Mouse (Mus musculus) embryonic facial prominence, embryonic 10.5 days (tissue): ENCODE measurements around the gene Ndufa4l2. TPM values are rescaled to one million over a fixed set of nuclear protein-coding genes. Genes with fewer than 3 reads are reported as not detected.

Source experiments
- DNase-seq: peaks from one replicate; pipeline ENCODE4 v3.0.0-alpha.2; 2017; ENCODE audit warnings: low spot score
- H3K27ac ChIP-seq: fragments of 300-500 bp; sonication (generic); replicated peaks from 2 replicates; pipeline ENCODE4 v1.5.1; 2016; ENCODE audit warnings: mild to moderate bottlenecking
- H3K27me3 ChIP-seq: fragments of 300-500 bp; sonication (generic); replicated peaks from 2 replicates; pipeline ENCODE4 v1.6.1; 2016; ENCODE audit warnings: low read depth, mild to moderate bottlenecking; ENCODE audit not compliant: poor library complexity, severe bottlenecking
- H3K36me3 ChIP-seq: fragments of 300-500 bp; sonication (generic); replicated peaks from 2 replicates; pipeline ENCODE4 v1.6.1; 2016; ENCODE audit warnings: mild to moderate bottlenecking, moderate library complexity
- H3K4me1 ChIP-seq: fragments of 300-500 bp; sonication (generic); 2 replicates; pipeline ENCODE4 v1.6.1; 2016
- H3K4me3 ChIP-seq: fragments of 300-500 bp; sonication (generic); 2 replicates; pipeline ENCODE4 v1.5.1; 2016; ENCODE audit warnings: mild to moderate bottlenecking, moderate library complexity
- H3K9me3 ChIP-seq: fragments of 300-500 bp; sonication (generic); 2 replicates; pipeline ENCODE4 v1.6.1; 2016; ENCODE audit warnings: mild to moderate bottlenecking
- WGBS: fragments of 180-500 bp; shearing (Covaris S2); methylation state at CpG from one replicate; pipeline ENCODE4 v1.1.7; 2016; 5-methylcytosine and 5-hydroxymethylcytosine counted together
- polyA plus RNA-seq: library from polyadenylated mRNA; unstranded; fragments of >200 nt; fragmentation: Nextera tagmentation; extraction: Ambion mirVana; gene quantifications from 2 replicates; pipeline ENCODE4 v1.2.1, GENCODE M21; 2016

The Ndufa4l2 gene
- polyA plus RNA-seq, 1 experiment from 2014 or later, result 2.2 TPM

- peak; percentile 68 for DNase-seq
- H3K4me3 ChIP-seq, result no peak overlapping the region
- 15% methylated on average over 8 of the region's 8 CpGs for WGBS
- H3K4me1 ChIP-seq, result peaks cover 47% of the 10 kb centered on the region
- no peaks in the 10 kb centered on the region for H3K9me3 ChIP-seq
- H3K36me3 ChIP-seq, result peaks cover 36% of the 10 kb centered on the region
- peaks cover 64% of the 10 kb centered on the region for H3K27me3 ChIP-seq
- no peak overlapping the region for H3K27ac ChIP-seq
Observed at GRCm38 (mm10) chr10:127536586-127537314, 22.0 kb downstream of the Ndufa4l2 start.

GRCm38 (mm10) chr10:127537854-127538583 is 23.3 kb downstream of the Ndufa4l2 start:
- 24% methylated on average over 7 of the region's 7 CpGs for WGBS
- DNase-seq, result peak; percentile 82
- Histone ChIP-seq H3K27ac (no peak overlapping the region), H3K4me1 (peaks cover 37% of the 10 kb centered on the region), H3K9me3 (no peaks in the 10 kb centered on the region), H3K27me3 (peaks cover 52% of the 10 kb centered on the region), H3K4me3 (no peak overlapping the region), H3K36me3 (peaks cover 49% of the 10 kb centered on the region)

GRCm38 (mm10) chr10:127541510-127541909 is 26.7 kb downstream of the Ndufa4l2 start:
- Histone ChIP-seq H3K4me3 (no peak overlapping the region), H3K36me3 (peaks cover 84% of the 10 kb centered on the region), H3K27me3 (peaks cover 17% of the 10 kb centered on the region), H3K4me1 (peaks cover 12% of the 10 kb centered on the region), H3K27ac (no peak overlapping the region), H3K9me3 (no peaks in the 10 kb centered on the region)
- WGBS, result 92% methylated on average over 8 of the region's 8 CpGs
- DNase-seq, result no peak

- H3K36me3 ChIP-seq, result peaks cover 90% of the 10 kb centered on the region
- H3K4me1 ChIP-seq, result peaks cover 7% of the 10 kb centered on the region; the same call in 1 of the 2 replicates
- no peak for DNase-seq
- peaks cover 11% of the 10 kb centered on the region for H3K27me3 ChIP-seq
- H3K9me3 ChIP-seq, result no peaks in the 10 kb centered on the region
- no peak overlapping the region for H3K4me3 ChIP-seq
- WGBS, result 80% methylated on average over 13 of the region's 13 CpGs
- H3K27ac ChIP-seq, result no peak overlapping the region
Observed at GRCm38 (mm10) chr10:127542084-127542483, 27.3 kb downstream of the Ndufa4l2 start.

GRCm38 (mm10) chr10:127542720-127543119 is 28.0 kb downstream of the Ndufa4l2 start:
- Histone ChIP-seq H3K4me1 (peaks cover 4% of the 10 kb centered on the region; the same call in 1 of the 2 replicates), H3K27ac (no peak overlapping the region), H3K36me3 (peaks cover 96% of the 10 kb centered on the region), H3K27me3 (peaks cover 6% of the 10 kb centered on the region; the same call in 1 of the 2 replicates), H3K9me3 (no peaks in the 10 kb centered on the region), H3K4me3 (no peak overlapping the region)
- DNase-seq, result no peak
- 57% methylated on average over 6 of the region's 6 CpGs for WGBS

- Histone ChIP-seq H3K9me3 (no peaks in the 10 kb centered on the region), H3K27ac (no peak overlapping the region), H3K27me3 (0 out of 2 replicates have a peak, but pooled peaks cover 5% of the 10 kb centered on the region), H3K4me1 (peaks cover 3% of the 10 kb centered on the region; the same call in 1 of the 2 replicates), H3K4me3 (no peak overlapping the region), H3K36me3 (peaks cover 100% of the 10 kb centered on the region)
- DNase-seq, result no peak
- 86% methylated on average over 3 of the region's 3 CpGs for WGBS
Observed at GRCm38 (mm10) chr10:127543916-127544315, 29.1 kb downstream of the Ndufa4l2 start.

GRCm38 (mm10) chr10:127544375-127544774 is 29.6 kb downstream of the Ndufa4l2 start:
- no peak for DNase-seq
- H3K27me3 ChIP-seq, result 0 out of 2 replicates have a peak, but pooled peaks cover 5% of the 10 kb centered on the region
- WGBS, result 95% methylated on average over 20 of the region's 20 CpGs
- H3K36me3 ChIP-seq, result peaks cover 100% of the 10 kb centered on the region
- H3K27ac ChIP-seq, result no peak overlapping the region
- peaks cover 3% of the 10 kb centered on the region; the same call in 1 of the 2 replicates for H3K4me1 ChIP-seq
- no peak overlapping the region for H3K4me3 ChIP-seq
- H3K9me3 ChIP-seq, result no peaks in the 10 kb centered on the region

- no peak for DNase-seq
Observed at GRCm38 (mm10) chr10:127546505-127546904, 31.7 kb downstream of the Ndufa4l2 start.

GRCm38 (mm10) chr10:127548236-127548635 is 33.5 kb downstream of the Ndufa4l2 start:
- 96% methylated on average over 15 of the region's 15 CpGs for WGBS
- peaks cover 100% of the 10 kb centered on the region for H3K36me3 ChIP-seq

More at GRCm38 (mm10) chr10:127546505-127546904, 31.7 kb downstream of the Ndufa4l2 start:
- H3K36me3 ChIP-seq, result peaks cover 100% of the 10 kb centered on the region
- peaks cover 3% of the 10 kb centered on the region; the same call in 1 of the 2 replicates for H3K4me1 ChIP-seq
- 89% methylated on average over 7 of the region's 7 CpGs for WGBS
- no peak overlapping the region for H3K4me3 ChIP-seq
- no peak overlapping the region for H3K27ac ChIP-seq
- H3K27me3 ChIP-seq, result no peaks in the 10 kb centered on the region
- no peaks in the 10 kb centered on the region for H3K9me3 ChIP-seq

GRCm38 (mm10) chr10:127549892-127550291 is 35.1 kb downstream of the Ndufa4l2 start:
- Histone ChIP-seq H3K4me3 (no peak overlapping the region), H3K27ac (no peak overlapping the region), H3K9me3 (no peaks in the 10 kb centered on the region), H3K27me3 (no peaks in the 10 kb centered on the region), H3K36me3 (peaks cover 100% of the 10 kb centered on the region), H3K4me1 (no peaks in the 10 kb centered on the region)
- no peak for DNase-seq
- WGBS, result 91% methylated on average over 17 of the region's 17 CpGs

More at GRCm38 (mm10) chr10:127548236-127548635, 33.5 kb downstream of the Ndufa4l2 start:
- H3K4me3 ChIP-seq, result no peak overlapping the region
- no peak for DNase-seq
- H3K27ac ChIP-seq, result no peak overlapping the region
- no peaks in the 10 kb centered on the region for H3K4me1 ChIP-seq
- H3K9me3 ChIP-seq, result no peaks in the 10 kb centered on the region
- no peaks in the 10 kb centered on the region for H3K27me3 ChIP-seq

- 76% methylated on average over 18 of the region's 18 CpGs for WGBS
- Histone ChIP-seq H3K4me1 (no peaks in the 10 kb centered on the region), H3K27ac (no peak overlapping the region), H3K36me3 (peaks cover 100% of the 10 kb centered on the region), H3K27me3 (no peaks in the 10 kb centered on the region), H3K9me3 (no peaks in the 10 kb centered on the region), H3K4me3 (0 out of 2 replicates have a peak overlapping the region, but pooled peaks have one; percentile 8)
- peak; percentile 54 for DNase-seq
Observed at GRCm38 (mm10) chr10:127555703-127556102, 40.9 kb downstream of the Ndufa4l2 start.

- 90% methylated on average over 13 of the region's 13 CpGs for WGBS
- Histone ChIP-seq H3K27ac (no peak overlapping the region), H3K9me3 (no peaks in the 10 kb centered on the region), H3K4me3 (no peak overlapping the region), H3K27me3 (no peaks in the 10 kb centered on the region), H3K4me1 (no peaks in the 10 kb centered on the region), H3K36me3 (peaks cover 100% of the 10 kb centered on the region)
- DNase-seq, result no peak
Observed at GRCm38 (mm10) chr10:127557397-127557796, 42.6 kb downstream of the Ndufa4l2 start.
